Mouse (Mus musculus) layer of hippocampus, adult 8-10 months (tissue): ENCODE measurements around the gene Bloc1s3. TPM values are rescaled to one million over a fixed set of nuclear protein-coding genes. Genes with fewer than 3 reads are reported as not detected.

ENCODE experiments used
- DNase-seq, 2 experiments: peaks; one replicate each; pipeline ENCODE4 v3.0.0; 2022; ENCODE audit warnings: low spot score in 2 of 2
- total RNA-seq, 4 experiments: library from RNA; stranded (reverse); gene quantifications; 2 replicates each; pipeline ENCODE4 v1.2.4; 2022

Gene Bloc1s3
- total RNA-seq, 4 experiments from 2014 or later: 4.7 to 6.7 (median 5.9) TPM

GRCm38 (mm10) chr7:19455819-19456495 lies 52.2 kb downstream of the Bloc1s3 start:
- no peak for DNase-seq

GRCm38 (mm10) chr7:19455186-19455585 lies 53.0 kb downstream of the Bloc1s3 start:
- DNase-seq: no peak

Other genes starting within 250 kb of the Bloc1s3 start
- gene Vasp, start 236.6 kb downstream of the Bloc1s3 start, total RNA-seq: 10 to 100 TPM; 17.4 to 26.8 (median 19.5) TPM
- under 1 TPM in 1 of 4 experiments, not detected in 3; 0.28 TPM for gene Ppm1n, start 228.3 kb downstream of the Bloc1s3 start, total RNA-seq
- 10 to 100 TPM; 76.6 to 96.7 (median 85.4) TPM for gene Rtn2, start 225.7 kb downstream of the Bloc1s3 start, total RNA-seq
- gene Fosb, start 198.3 kb downstream of the Bloc1s3 start, total RNA-seq: 10 to 100 TPM in 3 of 4 experiments, 1 to 10 TPM in 1; 5.4 to 13.8 (median 10.7) TPM
- gene Ercc1, start 163.6 kb downstream of the Bloc1s3 start, total RNA-seq: 10 to 100 TPM; 41.9 to 47.8 (median 43.2) TPM
- gene Cd3eap, start 148.9 kb downstream of the Bloc1s3 start, total RNA-seq: 10 to 100 TPM; 18.3 to 20.2 (median 19.0) TPM
- gene Ppp1r13l, start 148.6 kb downstream of the Bloc1s3 start, total RNA-seq: 1 to 10 TPM; 5.7 to 9.2 (median 8.1) TPM
- 10 to 100 TPM; 36.0 to 41.5 (median 37.7) TPM for gene Ercc2, start 126.4 kb downstream of the Bloc1s3 start, total RNA-seq
- 1 to 10 TPM; 3.7 to 8.4 (median 6.9) TPM for gene Klc3, start 104.3 kb downstream of the Bloc1s3 start, total RNA-seq
- gene Ckm, start 103.6 kb downstream of the Bloc1s3 start, total RNA-seq: 1 to 10 TPM in 1 of 4 experiments, under 1 TPM in 1, not detected in 2; 0.18 to 4.8 TPM
- gene Mark4, start 49.5 kb downstream of the Bloc1s3 start, total RNA-seq: 100 to 1,000 TPM in 1 of 4 experiments, 10 to 100 TPM in 3; 87.6 to 103 (median 95.0) TPM
- gene Exoc3l2, start 45.0 kb downstream of the Bloc1s3 start, total RNA-seq: under 1 TPM; 0.08 to 0.41 (median 0.38) TPM
- gene Trappc6a, start within 50 bp of the Bloc1s3 start, total RNA-seq: 10 to 100 TPM; 17.1 to 25.2 (median 21.6) TPM
- under 1 TPM; 0.39 to 0.86 (median 0.77) TPM for gene Nkpd1, start 9.5 kb upstream of the Bloc1s3 start, total RNA-seq
- gene Ppp1r37, start 54.7 kb upstream of the Bloc1s3 start, total RNA-seq: 100 to 1,000 TPM in 2 of 4 experiments, 10 to 100 TPM in 2; 97.7 to 120 (median 108) TPM
- gene Zfp296, start 68.9 kb upstream of the Bloc1s3 start, total RNA-seq: 1 to 10 TPM in 2 of 4 experiments, under 1 TPM in 2; 0.90 to 1.3 (median 1.0) TPM
- gene Gemin7, start 69.2 kb upstream of the Bloc1s3 start, total RNA-seq: 10 to 100 TPM; 43.4 to 54.4 (median 49.2) TPM
- 100 to 1,000 TPM in 2 of 4 experiments, 10 to 100 TPM in 2; 96.9 to 109 (median 101) TPM for gene Clasrp, start 96.1 kb upstream of the Bloc1s3 start, total RNA-seq
- 10 to 100 TPM in 2 of 4 experiments, 1 to 10 TPM in 2; 8.3 to 11.2 (median 10.5) TPM for gene Relb, start 121.1 kb upstream of the Bloc1s3 start, total RNA-seq
- 100 to 1,000 TPM; 140 to 150 (median 146) TPM for gene Clptm1, start 156.7 kb upstream of the Bloc1s3 start, total RNA-seq
- gene Apoc2, start 169.6 kb upstream of the Bloc1s3 start, total RNA-seq: under 1 TPM in 1 of 4 experiments, not detected in 3; 0.66 TPM
- gene Gm44805, start 173.1 kb upstream of the Bloc1s3 start, total RNA-seq: not detected
- 1 to 10 TPM in 1 of 4 experiments, not detected in 3; 1.2 TPM for gene Apoc4, start 173.1 kb upstream of the Bloc1s3 start, total RNA-seq
- 10 to 100 TPM in 1 of 4 experiments, 1 to 10 TPM in 3; 5.3 to 10.7 (median 6.0) TPM for gene Apoc1, start 184.3 kb upstream of the Bloc1s3 start, total RNA-seq
- 1,000 to 10,000 TPM; 1,861 to 4,366 (median 2,827) TPM for gene Apoe, start 190.8 kb upstream of the Bloc1s3 start, total RNA-seq
- 100 to 1,000 TPM; 104 to 112 (median 109) TPM for gene Tomm40, start 207.1 kb upstream of the Bloc1s3 start, total RNA-seq
- gene Nectin2, start 242.1 kb upstream of the Bloc1s3 start, total RNA-seq: 1 to 10 TPM; 5.7 to 8.2 (median 7.0) TPM